Mouse (Mus musculus): ENCODE data around the gene Spata31d1b.

The Spata31d1b gene

GRCm38 (mm10) chr13:59762791-59763190 lies 50.7 kb downstream of the Spata31d1b start:
- DNase-seq: no peak

GRCm38 (mm10) chr13:59766786-59767515 lies 54.9 kb downstream of the Spata31d1b start:
- peak; percentile 25 for DNase-seq

GRCm38 (mm10) chr13:59768531-59768930 lies 56.4 kb downstream of the Spata31d1b start:
- peak; percentile 42 for DNase-seq

All from cerebellum, adult 9-11 months (tissue).